Mouse (Mus musculus) neural tube, embryonic 13.5 days (tissue): Measurements from ENCODE around the gene Gpr82. TPM values are rescaled to one million over a fixed set of nuclear protein-coding genes. Genes with fewer than 3 reads are reported as not detected.

Source experiments
- ATAC-seq: fragments of 200-750 bp; cut with Nextera tagmentation; 2 replicates; pipeline ENCODE4 v1.8.0; 2017; ENCODE audit warnings: low read depth, mild to moderate bottlenecking, moderate TSS enrichment, moderate library complexity
- H3K27ac ChIP-seq: fragments of 300-500 bp; sonication (generic); replicated peaks from 2 replicates; pipeline ENCODE4 v1.5.1; 2015; ENCODE audit warnings: moderate library complexity, mild to moderate bottlenecking, inconsistent platforms
- H3K27me3 ChIP-seq: fragments of 300-500 bp; sonication (generic); 2 replicates; pipeline ENCODE4 v1.6.1; 2015; ENCODE audit warnings: mild to moderate bottlenecking, inconsistent platforms
- H3K36me3 ChIP-seq: fragments of 300-500 bp; sonication (generic); 2 replicates; pipeline ENCODE4 v1.6.1; 2015; ENCODE audit warnings: mild to moderate bottlenecking, inconsistent platforms
- H3K4me1 ChIP-seq: fragments of 300-500 bp; sonication (generic); replicated peaks from 2 replicates; pipeline ENCODE4 v1.6.1; 2015; ENCODE audit warnings: inconsistent platforms
- H3K4me2 ChIP-seq: fragments of 300-500 bp; sonication (generic); 2 replicates; pipeline ENCODE4 v1.6.1; 2015; ENCODE audit warnings: inconsistent platforms, mild to moderate bottlenecking, moderate library complexity
- H3K4me3 ChIP-seq: fragments of 300-500 bp; sonication (generic); 2 replicates; pipeline ENCODE4 v1.5.1; 2015; ENCODE audit warnings: mild to moderate bottlenecking, inconsistent platforms
- H3K9ac ChIP-seq: fragments of 300-500 bp; sonication (generic); 2 replicates; pipeline ENCODE4 v1.6.1; 2015; ENCODE audit warnings: moderate library complexity, mild to moderate bottlenecking, inconsistent platforms
- H3K9me3 ChIP-seq: fragments of 300-500 bp; sonication (generic); 2 replicates; pipeline ENCODE4 v1.6.1; 2016; ENCODE audit warnings: inconsistent platforms
- WGBS: fragments of 180-500 bp; shearing (Covaris S2); methylation state at CpG from one replicate; pipeline ENCODE4 v1.1.7; 2015; 5-methylcytosine and 5-hydroxymethylcytosine counted together
- polyA plus RNA-seq: library from polyadenylated mRNA; unstranded; fragments of >200 nt; fragmentation: Nextera tagmentation; extraction: Ambion mirVana; gene quantifications from 2 replicates; pipeline ENCODE4 v1.2.1, GENCODE M21; 2015

The Gpr82 gene
- polyA plus RNA-seq, 1 experiment from 2014 or later: 0.35 TPM

DNA sequence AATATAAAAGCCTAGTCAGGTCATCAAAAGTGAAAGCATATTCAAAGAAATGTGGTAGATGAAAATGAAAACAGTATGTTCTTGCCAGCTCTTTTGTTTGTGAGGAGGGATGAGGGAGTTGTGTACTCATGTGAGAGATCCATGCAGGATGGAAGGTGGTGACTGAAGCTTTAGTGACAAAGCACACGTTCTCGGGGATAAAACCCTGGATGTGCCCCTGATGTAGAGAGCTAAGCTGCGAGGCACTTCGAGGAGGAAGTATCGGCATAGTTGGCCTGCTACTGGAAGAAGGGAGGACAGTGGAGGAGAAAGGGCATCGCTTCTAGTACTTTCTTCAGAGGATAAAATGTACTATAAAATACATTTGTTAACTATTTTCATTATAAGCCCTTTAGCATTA is 5.3 kb upstream of the Gpr82 start:
- ATAC-seq: no peak

DNA sequence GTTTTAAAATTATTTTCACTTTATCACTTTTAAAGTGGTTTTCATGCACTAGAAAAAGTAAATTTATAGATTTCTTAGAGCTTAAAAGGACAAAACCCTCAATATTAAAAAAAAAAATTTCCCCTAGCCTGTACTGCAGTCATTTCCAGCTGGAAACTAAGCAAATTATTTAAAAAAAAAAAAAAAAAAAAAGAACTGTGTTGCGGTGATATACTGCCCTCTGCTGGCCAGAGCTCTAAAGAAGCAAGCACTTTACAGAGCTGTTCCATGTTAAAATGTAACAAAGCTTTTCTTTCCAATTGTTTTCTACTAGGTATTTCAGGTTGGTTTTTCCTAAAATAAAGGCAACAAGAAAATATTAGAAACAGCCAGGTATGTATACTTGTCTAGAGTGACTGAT is 4.4 kb upstream of the Gpr82 start:
- Histone ChIP-seq H3K4me3 (no peak overlapping the region), H3K27ac (no peak overlapping the region), H3K27me3 (no peaks in the 10 kb centered on the region), H3K4me2 (no peak overlapping the region), H3K36me3 (no peaks in the 10 kb centered on the region), H3K4me1 (no peaks in the 10 kb centered on the region), H3K9me3 (no peaks in the 10 kb centered on the region), H3K9ac (no peak overlapping the region)
- no peak for ATAC-seq
- 26% methylated on average over 1 of the region's 1 CpGs for WGBS

More for the DNA sequence above, 5.3 kb upstream of the Gpr82 start:
- Histone ChIP-seq H3K27ac (no peak overlapping the region), H3K27me3 (no peaks in the 10 kb centered on the region), H3K9me3 (no peaks in the 10 kb centered on the region), H3K36me3 (no peaks in the 10 kb centered on the region), H3K4me1 (no peaks in the 10 kb centered on the region), H3K4me3 (no peak overlapping the region), H3K9ac (no peak overlapping the region), H3K4me2 (no peak overlapping the region)
- 85% methylated on average over 6 of the region's 6 CpGs for WGBS

DNA sequence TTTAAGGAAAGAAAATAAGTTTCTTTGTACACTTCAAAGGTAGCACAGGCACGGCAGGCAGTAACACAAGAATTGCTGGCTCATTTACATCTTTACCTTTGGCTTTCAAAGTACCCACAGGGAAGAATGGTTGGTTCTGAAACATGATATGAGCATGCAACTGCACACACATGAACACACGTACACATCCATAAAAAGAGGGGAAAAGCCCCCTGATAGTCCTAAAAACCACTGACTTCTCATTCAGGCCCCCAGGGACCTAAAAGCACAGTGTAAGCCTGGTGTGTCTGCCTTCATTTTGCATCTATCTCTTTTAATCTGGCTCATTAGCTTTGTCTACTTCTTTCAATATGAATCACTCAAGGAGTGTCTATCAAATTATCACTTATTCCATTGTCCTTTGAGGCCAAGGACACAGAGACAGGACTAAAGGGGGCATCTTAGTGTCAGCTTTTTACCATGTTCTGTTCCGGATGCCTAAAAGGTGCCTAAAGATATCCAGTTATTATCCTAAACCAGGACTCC is 2.5 kb upstream of the Gpr82 start:
- no peak overlapping the region for H3K27ac ChIP-seq
- no peak overlapping the region for H3K9ac ChIP-seq
- no peaks in the 10 kb centered on the region for H3K27me3 ChIP-seq
- H3K4me1 ChIP-seq: no peaks in the 10 kb centered on the region
- ATAC-seq: no peak
- no peaks in the 10 kb centered on the region for H3K36me3 ChIP-seq
- H3K4me2 ChIP-seq: no peak overlapping the region
- 73% methylated on average over 3 of the region's 3 CpGs for WGBS
- no peaks in the 10 kb centered on the region for H3K9me3 ChIP-seq
- no peak overlapping the region for H3K4me3 ChIP-seq

DNA sequence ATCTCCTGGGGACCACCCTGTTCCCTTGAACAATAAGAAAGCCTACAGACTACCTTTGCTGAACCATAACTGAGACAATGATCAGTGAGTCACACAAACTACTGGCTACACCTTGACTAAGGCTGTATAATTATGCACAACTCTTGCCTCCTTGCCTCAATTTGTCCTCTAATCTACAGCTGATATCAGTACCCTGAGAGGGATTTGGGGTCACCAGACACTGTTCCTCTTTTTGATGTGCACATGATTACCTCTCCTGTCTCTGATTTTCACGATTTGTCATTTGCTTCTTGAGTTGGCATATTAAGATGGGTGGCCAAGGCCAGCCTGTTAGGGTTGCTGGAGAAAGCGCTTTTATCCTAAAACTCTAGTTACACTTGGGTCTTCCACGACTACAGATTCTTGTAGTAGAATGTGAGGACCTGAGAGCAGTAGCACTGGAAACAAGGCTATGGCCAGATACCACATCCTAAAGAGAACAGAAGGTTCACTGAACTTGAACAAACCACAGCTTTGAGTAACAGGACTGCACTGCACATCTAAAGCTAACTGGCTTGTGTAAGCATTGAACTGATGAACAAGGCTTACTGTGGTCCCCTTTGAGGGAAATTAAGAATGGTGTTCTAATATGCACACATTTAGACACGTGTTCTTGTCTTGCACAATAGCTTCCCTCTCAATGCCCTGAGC is 1.8 kb upstream of the Gpr82 start:
- Histone ChIP-seq H3K9me3 (no peaks in the 10 kb centered on the region), H3K4me1 (no peaks in the 10 kb centered on the region), H3K4me3 (no peak overlapping the region), H3K9ac (no peak overlapping the region), H3K4me2 (no peak overlapping the region), H3K27ac (no peak overlapping the region), H3K27me3 (no peaks in the 10 kb centered on the region), H3K36me3 (no peaks in the 10 kb centered on the region)
- 81% methylated on average over 4 of the region's 4 CpGs for WGBS
- no peak for ATAC-seq

DNA sequence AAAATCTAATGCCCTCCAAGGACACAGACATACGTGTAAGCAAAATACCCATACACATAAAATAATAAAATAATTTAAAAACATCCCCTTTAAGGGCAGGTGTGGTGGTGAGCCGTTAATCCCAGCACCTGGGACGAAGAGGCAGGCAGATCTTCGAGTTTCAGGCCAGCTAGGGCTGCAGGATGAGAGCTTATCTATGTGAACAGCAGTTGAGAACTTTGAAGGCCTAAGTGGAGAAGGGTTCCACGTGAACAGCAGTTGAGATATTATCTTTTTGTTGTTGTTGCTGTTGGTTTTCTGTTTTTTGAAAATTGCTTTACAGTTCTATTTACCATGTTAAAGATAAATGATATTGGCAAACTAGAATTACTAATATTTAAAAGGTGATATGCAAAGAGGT is 7.7 kb downstream of the Gpr82 start:
- no peak overlapping the region for H3K4me2 ChIP-seq
- WGBS: 78% methylated on average over 5 of the region's 5 CpGs
- no peaks in the 10 kb centered on the region for H3K27me3 ChIP-seq
- H3K9ac ChIP-seq: no peak overlapping the region
- no peaks in the 10 kb centered on the region for H3K36me3 ChIP-seq
- H3K27ac ChIP-seq: no peak overlapping the region
- H3K4me1 ChIP-seq: no peaks in the 10 kb centered on the region
- no peak overlapping the region for H3K4me3 ChIP-seq
- no peaks in the 10 kb centered on the region for H3K9me3 ChIP-seq
- no peak for ATAC-seq

DNA sequence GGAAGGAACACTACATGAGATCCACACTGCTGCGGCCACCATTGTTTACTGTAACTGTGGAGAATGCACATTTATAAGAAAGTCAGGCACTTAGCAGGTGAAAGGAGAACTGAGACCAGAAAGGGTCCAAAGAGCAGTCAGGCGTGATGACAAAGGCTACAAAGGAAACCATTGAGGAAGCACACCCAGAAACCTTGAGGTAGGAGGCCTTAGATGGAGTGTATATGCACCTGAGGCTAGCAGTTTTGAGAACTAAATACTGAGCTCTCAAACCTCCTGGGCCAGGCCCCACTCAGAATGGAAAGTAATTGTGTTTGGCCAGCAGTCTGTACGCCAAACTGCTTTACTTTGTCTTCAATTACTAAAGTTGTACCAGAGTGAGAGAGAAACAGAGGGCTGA is 9.2 kb downstream of the Gpr82 start:
- 77% methylated on average over 3 of the region's 3 CpGs for WGBS
- Histone ChIP-seq H3K9me3 (no peaks in the 10 kb centered on the region), H3K36me3 (no peaks in the 10 kb centered on the region), H3K4me2 (no peak overlapping the region), H3K27ac (no peak overlapping the region), H3K4me1 (no peaks in the 10 kb centered on the region), H3K9ac (no peak overlapping the region), H3K27me3 (no peaks in the 10 kb centered on the region), H3K4me3 (no peak overlapping the region)
- no peak for ATAC-seq

DNA sequence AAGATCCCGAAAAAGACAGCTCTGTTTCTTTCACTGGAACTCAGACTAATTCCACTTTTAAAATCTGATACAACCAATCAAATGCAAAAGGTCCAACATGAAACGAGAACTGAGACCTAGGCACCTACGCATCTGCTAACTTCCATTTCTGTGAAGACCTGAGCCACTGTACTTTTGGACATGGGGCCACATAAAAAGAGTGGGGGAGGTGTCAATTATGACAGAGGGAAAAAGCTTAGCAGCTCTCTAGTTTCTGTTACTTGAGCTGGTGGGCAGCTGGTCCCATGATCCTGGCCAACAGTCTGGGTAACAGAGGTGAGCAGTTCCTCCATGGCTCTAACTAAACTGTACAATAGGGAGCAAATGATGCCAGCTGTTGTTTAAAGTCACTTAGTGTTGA is 11.8 kb downstream of the Gpr82 start:
- H3K27me3 ChIP-seq: no peaks in the 10 kb centered on the region
- no peaks in the 10 kb centered on the region for H3K4me1 ChIP-seq
- H3K9me3 ChIP-seq: no peaks in the 10 kb centered on the region
- H3K9ac ChIP-seq: no peak overlapping the region
- WGBS: 83% methylated on average over 3 of the region's 3 CpGs
- H3K4me2 ChIP-seq: no peak overlapping the region
- ATAC-seq: no peak
- no peaks in the 10 kb centered on the region for H3K36me3 ChIP-seq
- no peak overlapping the region for H3K27ac ChIP-seq
- H3K4me3 ChIP-seq: no peak overlapping the region

DNA sequence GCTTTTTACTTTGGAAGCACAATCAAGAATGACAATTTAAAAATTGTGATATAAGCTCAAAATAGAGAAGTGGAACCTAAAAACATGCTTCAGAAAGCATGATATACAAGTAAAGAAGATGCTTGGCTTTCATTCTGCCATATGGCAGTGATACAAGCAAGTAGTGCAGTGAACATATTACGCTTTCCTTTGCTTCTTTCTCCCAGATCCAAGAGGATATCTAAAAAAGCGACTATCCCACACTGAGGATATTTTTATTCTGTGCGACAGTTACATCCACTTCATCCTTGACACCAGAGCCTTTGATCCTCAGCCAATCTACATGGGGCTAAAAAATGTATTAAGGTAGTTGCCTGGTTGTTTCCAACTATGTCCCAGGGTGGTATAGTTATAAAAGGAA is 20.6 kb downstream of the Gpr82 start:
- H3K9me3 ChIP-seq: no peaks in the 10 kb centered on the region
- H3K4me1 ChIP-seq: no peaks in the 10 kb centered on the region
- H3K27me3 ChIP-seq: no peaks in the 10 kb centered on the region
- H3K36me3 ChIP-seq: no peaks in the 10 kb centered on the region
- 92% methylated on average over 3 of the region's 3 CpGs for WGBS
- no peak overlapping the region for H3K4me3 ChIP-seq
- no peak for ATAC-seq
- H3K9ac ChIP-seq: no peak overlapping the region
- H3K4me2 ChIP-seq: no peak overlapping the region
- H3K27ac ChIP-seq: no peak overlapping the region

DNA sequence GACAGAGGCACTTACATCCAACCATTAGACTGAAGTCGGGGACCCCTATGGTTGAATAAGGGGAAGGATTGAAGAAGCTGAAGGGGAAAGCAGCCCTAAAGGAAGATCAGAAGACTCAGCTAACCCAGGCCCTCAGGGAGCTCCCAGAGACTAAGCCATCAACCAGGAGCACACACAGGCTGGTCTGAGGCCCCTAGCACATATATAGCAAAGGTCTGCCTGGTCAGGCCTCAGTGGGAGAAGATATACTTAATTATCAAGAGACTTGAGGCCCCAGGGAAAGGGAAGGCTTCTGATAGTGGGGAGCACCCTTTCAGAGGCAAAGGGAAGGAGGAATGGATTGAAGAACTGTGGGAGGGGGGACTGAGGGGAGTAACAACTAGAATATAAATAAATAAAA is 25.4 kb downstream of the Gpr82 start:
- H3K27ac ChIP-seq: no peak overlapping the region
- H3K4me3 ChIP-seq: no peak overlapping the region
- peaks cover 4% of the 10 kb centered on the region; the same call in 1 of the 2 replicates for H3K4me1 ChIP-seq
- no peaks in the 10 kb centered on the region for H3K27me3 ChIP-seq
- no peak for ATAC-seq
- no peak overlapping the region for H3K4me2 ChIP-seq
- no peak overlapping the region for H3K9ac ChIP-seq
- H3K9me3 ChIP-seq: no peaks in the 10 kb centered on the region
- 84% methylated on average over 1 of the region's 1 CpGs for WGBS
- H3K36me3 ChIP-seq: no peaks in the 10 kb centered on the region

DNA sequence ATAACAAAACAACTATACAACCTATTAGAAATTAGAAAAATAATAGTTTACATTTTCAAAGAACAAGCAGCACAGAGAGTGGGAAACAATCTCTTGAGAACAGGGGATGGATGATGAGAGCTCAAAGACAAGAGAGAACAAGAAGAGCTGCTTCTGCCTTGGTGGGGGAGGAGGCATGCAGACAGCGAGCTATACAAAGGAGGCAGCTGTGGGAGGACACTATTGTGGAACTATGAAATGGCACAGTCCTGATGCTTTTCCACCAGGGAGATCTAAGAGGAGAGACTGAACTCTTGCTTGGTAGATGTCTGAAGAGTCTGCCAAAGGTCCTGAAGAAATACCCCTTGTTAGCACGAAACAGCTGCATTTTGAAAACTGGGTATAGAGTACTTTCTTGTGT is 27.2 kb downstream of the Gpr82 start:
- 48% methylated on average over 2 of the region's 2 CpGs for WGBS
- no peak for ATAC-seq
- Histone ChIP-seq H3K9ac (no peak overlapping the region), H3K36me3 (no peaks in the 10 kb centered on the region), H3K4me1 (peaks cover 4% of the 10 kb centered on the region; the same call in 1 of the 2 replicates), H3K9me3 (no peaks in the 10 kb centered on the region), H3K4me3 (no peak overlapping the region), H3K27me3 (no peaks in the 10 kb centered on the region), H3K4me2 (no peak overlapping the region), H3K27ac (peak overlapping the region; percentile 23)

DNA sequence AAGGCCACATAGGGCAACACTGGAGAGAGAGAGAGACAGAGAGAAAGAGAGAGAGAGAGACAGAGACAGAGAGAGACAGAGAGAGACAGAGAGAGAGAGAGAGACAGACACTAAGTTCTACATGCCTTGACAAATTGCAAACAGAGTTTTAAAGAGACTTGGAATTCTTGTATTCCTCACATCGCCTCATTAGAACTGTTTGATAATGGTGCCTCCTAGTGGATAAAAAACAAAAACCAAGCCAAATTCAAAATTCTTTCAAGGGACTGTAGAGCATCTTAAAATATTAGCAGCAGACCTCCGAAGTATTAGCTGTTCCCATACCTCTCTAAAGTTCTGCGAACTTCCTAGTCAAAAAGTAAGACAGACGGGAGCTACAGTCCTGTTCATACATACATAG is 30.7 kb downstream of the Gpr82 start:
- Histone ChIP-seq H3K27me3 (no peaks in the 10 kb centered on the region), H3K9me3 (no peaks in the 10 kb centered on the region), H3K4me1 (peaks cover 4% of the 10 kb centered on the region; the same call in 1 of the 2 replicates), H3K4me3 (no peak overlapping the region), H3K9ac (no peak overlapping the region), H3K36me3 (no peaks in the 10 kb centered on the region), H3K4me2 (no peak overlapping the region), H3K27ac (no peak overlapping the region)
- no peak for ATAC-seq
- 87% methylated on average over 4 of the region's 4 CpGs for WGBS

DNA sequence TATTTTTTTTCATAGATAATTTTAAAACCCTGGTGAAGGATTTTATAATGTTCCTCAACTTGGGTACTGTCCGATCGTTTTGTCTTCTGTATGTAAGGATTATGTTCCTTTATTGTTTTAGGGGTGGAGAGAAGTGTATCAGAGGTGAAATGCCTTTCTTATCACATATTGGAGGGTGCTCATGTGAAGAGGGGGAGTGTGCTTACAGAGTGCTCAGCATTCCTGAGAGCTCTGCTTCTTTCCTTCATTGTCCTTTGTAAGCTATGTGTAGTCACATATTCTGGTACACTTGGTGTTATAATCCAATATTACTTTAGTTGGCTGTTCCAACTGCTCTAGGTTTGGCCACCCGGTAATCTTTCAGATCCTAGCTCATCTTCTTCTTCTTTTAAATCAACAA is 39.5 kb downstream of the Gpr82 start:
- Histone ChIP-seq H3K4me2 (no peak overlapping the region), H3K27me3 (no peaks in the 10 kb centered on the region), H3K36me3 (no peaks in the 10 kb centered on the region), H3K27ac (no peak overlapping the region), H3K4me3 (no peak overlapping the region), H3K9ac (no peak overlapping the region), H3K9me3 (no peaks in the 10 kb centered on the region), H3K4me1 (no peaks in the 10 kb centered on the region)
- 86% methylated on average over 3 of the region's 3 CpGs for WGBS
- no peak for ATAC-seq

DNA sequence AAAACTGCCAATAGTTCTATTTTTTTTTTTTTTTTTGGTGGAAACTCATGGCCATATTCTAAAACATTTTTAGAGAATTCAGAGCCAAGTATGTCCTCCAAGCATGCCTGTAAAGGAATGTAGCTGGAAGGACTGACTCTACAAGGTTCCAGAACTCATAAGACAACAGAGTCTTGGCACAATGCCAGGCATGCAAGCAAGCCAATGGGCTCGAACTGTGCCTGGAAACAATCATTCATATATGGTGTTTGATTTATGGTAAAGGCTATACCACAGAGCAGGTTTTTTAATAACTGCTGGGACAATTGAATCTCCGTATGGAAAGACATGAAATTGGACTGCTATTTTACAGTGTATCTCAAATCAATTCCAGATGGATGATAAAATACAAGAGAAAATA is 43.9 kb downstream of the Gpr82 start:
- Histone ChIP-seq H3K27me3 (no peaks in the 10 kb centered on the region), H3K9ac (no peak overlapping the region), H3K4me1 (0 out of 2 replicates have a peak, but pooled peaks cover 6% of the 10 kb centered on the region), H3K36me3 (no peaks in the 10 kb centered on the region), H3K4me3 (no peak overlapping the region), H3K27ac (no peak overlapping the region), H3K4me2 (no peak overlapping the region), H3K9me3 (no peaks in the 10 kb centered on the region)
- no peak for ATAC-seq
- WGBS: 34% methylated on average over 2 of the region's 2 CpGs
